Mouse (Mus musculus) heart, embryonic 11.5 days (tissue): ENCODE data around the gene Cdk13. TPM values are rescaled to one million over a fixed set of nuclear protein-coding genes. Genes with fewer than 3 reads are reported as not detected.

ENCODE experiments used
- ATAC-seq: fragments of 200-750 bp; cut with Nextera tagmentation; replicated peaks from 2 replicates; pipeline ENCODE4 v1.8.0; 2017; ENCODE audit warnings: moderate library complexity; ENCODE audit not compliant: insufficient number of reproducible peaks, low FRiP score, low TSS enrichment
- H3K27ac ChIP-seq: fragments of 300-500 bp; sonication (generic); 2 replicates; pipeline ENCODE4 v1.5.1; 2014; ENCODE audit warnings: mild to moderate bottlenecking, low read depth, low read length
- H3K27me3 ChIP-seq: fragments of 300-500 bp; sonication (generic); 2 replicates; pipeline ENCODE4 v1.6.1; 2014; ENCODE audit warnings: mild to moderate bottlenecking, low read length, mixed read lengths; ENCODE audit not compliant: control insufficient read depth, insufficient read depth
- H3K36me3 ChIP-seq: fragments of 300-500 bp; sonication (generic); 2 replicates; pipeline ENCODE4 v1.6.1; 2014; ENCODE audit warnings: mild to moderate bottlenecking, low read length, moderate library complexity, mixed read lengths; ENCODE audit not compliant: control insufficient read depth, insufficient read depth
- H3K4me1 ChIP-seq: fragments of 300-500 bp; sonication (generic); 2 replicates; pipeline ENCODE4 v1.6.1; 2014; ENCODE audit warnings: low read length; ENCODE audit not compliant: control insufficient read depth, insufficient read depth
- H3K4me2 ChIP-seq: fragments of 300-500 bp; sonication (generic); 2 replicates; pipeline ENCODE4 v1.6.1; 2014; ENCODE audit warnings: mild to moderate bottlenecking, moderate library complexity
- H3K4me3 ChIP-seq: fragments of 300-500 bp; sonication (generic); 2 replicates; pipeline ENCODE4 v1.5.1; 2014; ENCODE audit warnings: low read depth, low read length
- H3K9ac ChIP-seq: fragments of 300-500 bp; sonication (generic); 2 replicates; pipeline ENCODE4 v1.6.1; 2014; ENCODE audit warnings: mild to moderate bottlenecking, low read depth, low read length, moderate library complexity
- H3K9me3 ChIP-seq: fragments of 300-500 bp; sonication (generic); replicated peaks from 2 replicates; pipeline ENCODE4 v1.6.1; 2016; ENCODE audit warnings: low read length; ENCODE audit not compliant: control insufficient read depth
- WGBS: fragments of 180-500 bp; shearing (Covaris S2); extraction: QIAGEN DNeasy Blood & Tissue Kit; methylation state at CpG from one replicate; pipeline ENCODE4 v1.1.7; 2014; ENCODE audit not compliant: insufficient replicate concordance; 5-methylcytosine and 5-hydroxymethylcytosine counted together
- microRNA counts: library from miRNA; unstranded; fragments of <30 nt; microRNA quantifications from one replicate; lab custom pipeline; 2015
- microRNA-seq: library from miRNA; unstranded; fragments of <30 nt; microRNA quantifications from one replicate; pipeline ENCODE4, GENCODE M21; 2016; ENCODE audit warnings: borderline number of aligned reads
- polyA plus RNA-seq: library from polyadenylated mRNA; unstranded; fragments of >200 nt; fragmentation: Nextera tagmentation; extraction: Ambion mirVana; gene quantifications from 2 replicates; pipeline ENCODE4 v1.2.1, GENCODE M21; 2014

Cdk13 gene
- polyA plus RNA-seq, 1 experiment from 2014 or later = 18.0 TPM

DNA sequence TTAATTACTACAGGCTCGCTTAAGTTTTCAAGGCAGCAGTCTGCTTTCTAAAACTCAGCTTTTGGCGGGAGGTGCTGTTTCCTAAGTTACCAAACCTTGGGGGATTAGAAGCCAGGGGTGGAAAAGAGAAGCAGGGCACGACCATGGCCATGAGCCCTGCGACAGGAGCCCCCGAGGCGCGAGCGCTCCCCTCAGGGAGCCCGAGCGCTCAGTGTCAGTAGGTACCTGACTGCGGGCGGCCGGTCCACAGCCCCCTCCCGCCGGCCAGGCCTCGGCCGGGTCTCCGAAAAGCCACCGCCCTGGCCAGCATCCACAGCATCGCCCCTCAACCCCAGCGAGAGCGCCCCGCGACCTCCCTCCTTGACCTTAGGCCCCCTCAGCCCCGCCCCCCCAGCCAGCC is 110.5 kb downstream of the Cdk13 start:
- 1% methylated on average over 20 of the region's 25 CpGs for WGBS
- Histone ChIP-seq H3K36me3 (no peaks in the 10 kb centered on the region), H3K4me1 (no peaks in the 10 kb centered on the region), H3K27me3 (no peaks in the 10 kb centered on the region), H3K4me2 (peak overlapping the region; percentile 68), H3K9me3 (no peaks in the 10 kb centered on the region), H3K9ac (peak overlapping the region; percentile 87), H3K27ac (peak overlapping the region; percentile 78), H3K4me3 (peak overlapping the region; percentile 83)
- peak; percentile 69 for ATAC-seq

DNA sequence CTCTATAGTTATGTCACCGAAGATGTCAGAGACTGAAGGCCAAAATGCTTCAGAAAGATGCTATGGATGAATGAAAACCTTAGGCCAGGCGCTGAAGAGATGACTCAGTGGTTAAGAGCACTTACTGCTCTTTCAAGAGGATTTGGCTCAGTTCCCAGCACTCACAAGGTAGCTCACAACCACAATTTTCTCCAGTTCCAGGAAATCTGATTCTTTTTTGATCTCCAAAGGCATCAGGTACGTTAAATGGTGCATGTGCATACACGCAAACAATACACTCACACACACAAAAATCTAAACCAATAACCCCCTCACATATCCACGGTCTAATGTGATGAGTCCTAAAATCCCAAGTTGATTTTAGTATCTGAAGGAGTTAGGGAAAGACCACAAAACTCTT is 111.1 kb downstream of the Cdk13 start:
- no peak for ATAC-seq
- Histone ChIP-seq H3K4me1 (no peaks in the 10 kb centered on the region), H3K9ac (0 out of 2 replicates have a peak overlapping the region, but pooled peaks have one; percentile 16), H3K27ac (no peak overlapping the region), H3K4me3 (peak overlapping the region; percentile 83; the same call in 1 of the 2 replicates), H3K9me3 (no peaks in the 10 kb centered on the region), H3K27me3 (no peaks in the 10 kb centered on the region), H3K4me2 (peak overlapping the region; percentile 68), H3K36me3 (no peaks in the 10 kb centered on the region)
- 65% methylated on average over 5 of the region's 5 CpGs for WGBS

DNA sequence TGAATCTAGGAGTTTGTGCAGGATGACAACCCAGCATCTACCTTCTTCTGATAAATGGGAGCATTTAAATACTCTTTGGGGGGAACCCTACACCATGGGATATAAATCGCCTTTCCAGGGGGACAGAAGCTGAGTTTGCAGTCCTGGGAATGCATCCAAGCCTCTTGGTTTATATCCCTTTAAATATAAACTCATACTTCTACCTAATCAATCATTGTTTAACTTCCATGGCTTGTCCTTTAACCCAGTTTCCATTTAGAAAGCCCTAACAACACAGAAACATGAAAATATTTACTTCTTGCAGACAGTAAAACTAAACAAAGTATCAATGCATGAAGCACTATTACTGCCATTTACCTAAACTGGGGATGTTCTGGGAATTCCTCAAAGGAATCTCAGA is 113.5 kb downstream of the Cdk13 start:
- Histone ChIP-seq H3K4me3 (no peak overlapping the region), H3K27ac (no peak overlapping the region), H3K4me2 (no peak overlapping the region), H3K36me3 (no peaks in the 10 kb centered on the region), H3K27me3 (no peaks in the 10 kb centered on the region), H3K4me1 (no peaks in the 10 kb centered on the region), H3K9me3 (no peaks in the 10 kb centered on the region), H3K9ac (no peak overlapping the region)
- ATAC-seq = no peak
- WGBS = 54% methylated on average over 1 of the region's 1 CpGs

DNA sequence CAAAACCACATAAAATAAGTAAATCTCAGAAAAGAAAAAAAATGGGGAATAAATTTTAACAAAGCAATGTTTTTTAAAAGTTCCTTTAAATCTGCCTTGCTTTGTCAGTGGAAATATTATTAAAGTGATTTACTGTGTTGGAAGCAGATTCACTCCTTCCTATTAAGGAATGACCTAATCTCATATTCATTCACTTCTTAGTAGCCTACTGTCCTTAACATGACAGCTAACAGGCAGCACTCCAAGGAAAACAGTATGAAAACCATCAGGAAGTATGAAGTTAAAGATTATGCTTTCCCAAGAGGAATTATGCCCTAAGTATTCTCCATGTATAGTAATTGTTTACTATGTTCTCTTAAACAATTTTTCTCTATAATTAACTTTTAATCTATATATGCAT is 114.2 kb downstream of the Cdk13 start:
- H3K27ac ChIP-seq = no peak overlapping the region
- ATAC-seq = no peak
- H3K36me3 ChIP-seq = no peaks in the 10 kb centered on the region
- H3K9me3 ChIP-seq = no peaks in the 10 kb centered on the region
- no peak overlapping the region for H3K4me2 ChIP-seq
- H3K4me3 ChIP-seq = no peak overlapping the region
- H3K4me1 ChIP-seq = no peaks in the 10 kb centered on the region
- no peak overlapping the region for H3K9ac ChIP-seq
- H3K27me3 ChIP-seq = no peaks in the 10 kb centered on the region

DNA sequence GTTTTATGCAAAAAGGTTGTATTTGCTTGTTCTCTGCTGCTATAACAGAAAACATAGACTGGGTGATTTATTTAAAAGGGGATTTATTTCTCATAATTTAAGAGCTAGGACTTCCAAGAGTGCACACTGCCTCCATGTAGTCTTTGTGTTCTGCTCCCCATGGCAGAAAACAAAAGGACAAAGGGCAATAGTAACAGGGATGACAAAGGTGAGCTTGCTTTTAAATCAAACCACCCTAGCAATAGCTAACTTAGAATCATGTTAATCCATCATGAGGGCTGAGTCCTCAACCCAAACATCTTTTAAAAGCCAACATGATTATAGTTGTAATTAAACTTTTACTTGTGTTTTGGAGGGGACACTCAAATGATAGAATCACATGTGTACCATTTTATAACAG is 115.4 kb downstream of the Cdk13 start:
- no peaks in the 10 kb centered on the region for H3K9me3 ChIP-seq
- ATAC-seq = no peak
- H3K4me3 ChIP-seq = no peak overlapping the region
- no peak overlapping the region for H3K9ac ChIP-seq
- no peaks in the 10 kb centered on the region for H3K36me3 ChIP-seq
- H3K4me1 ChIP-seq = no peaks in the 10 kb centered on the region
- no peak overlapping the region for H3K27ac ChIP-seq
- H3K27me3 ChIP-seq = no peaks in the 10 kb centered on the region
- H3K4me2 ChIP-seq = no peak overlapping the region

DNA sequence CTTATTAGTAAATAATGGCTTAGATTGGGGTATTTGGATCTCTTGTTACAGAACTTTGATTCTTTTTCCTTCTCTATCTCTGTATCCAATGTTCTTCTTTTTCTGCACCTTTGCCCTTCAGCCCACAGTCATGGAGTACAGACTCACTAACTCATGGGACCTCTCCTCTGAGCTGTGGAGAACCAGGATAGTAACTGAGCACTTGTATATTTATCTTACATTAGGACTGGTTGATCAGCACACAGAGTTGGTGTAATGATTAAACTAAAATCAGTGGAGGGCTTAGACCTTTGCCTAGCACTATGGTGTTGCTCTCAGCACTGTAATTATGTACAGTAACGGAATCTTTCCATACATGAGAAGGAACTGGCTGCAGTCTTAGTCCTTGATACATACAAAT is 133.8 kb downstream of the Cdk13 start:
- Histone ChIP-seq H3K36me3 (no peaks in the 10 kb centered on the region), H3K27me3 (no peaks in the 10 kb centered on the region), H3K4me3 (no peak overlapping the region), H3K4me2 (no peak overlapping the region), H3K9me3 (no peaks in the 10 kb centered on the region), H3K4me1 (no peaks in the 10 kb centered on the region), H3K27ac (no peak overlapping the region), H3K9ac (no peak overlapping the region)
- WGBS = 53% methylated on average over 1 of the region's 1 CpGs
- no peak for ATAC-seq

DNA sequence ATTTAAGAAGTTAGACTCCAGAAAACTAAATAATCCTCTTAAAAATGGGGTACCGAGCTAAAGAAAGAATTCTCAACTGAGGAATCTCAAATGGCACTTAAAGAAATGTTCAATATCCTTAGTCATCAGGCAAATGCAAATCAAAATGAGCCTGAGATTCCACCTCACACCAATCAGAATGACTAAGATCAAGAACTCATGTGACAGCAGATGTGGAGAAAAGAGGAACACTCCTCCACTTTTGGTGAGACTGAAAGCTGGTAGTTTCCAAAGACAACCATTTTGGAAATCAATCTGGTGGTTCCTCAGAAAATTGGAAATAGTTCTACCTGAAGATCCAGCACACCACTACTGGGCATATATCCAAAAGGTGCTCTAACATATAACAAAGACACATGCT is 137.5 kb downstream of the Cdk13 start:
- Histone ChIP-seq H3K27me3 (no peaks in the 10 kb centered on the region), H3K9ac (no peak overlapping the region), H3K4me2 (no peak overlapping the region), H3K9me3 (no peaks in the 10 kb centered on the region), H3K4me3 (no peak overlapping the region), H3K4me1 (no peaks in the 10 kb centered on the region), H3K36me3 (no peaks in the 10 kb centered on the region), H3K27ac (no peak overlapping the region)
- WGBS = 67% methylated on average over 1 of the region's 1 CpGs
- ATAC-seq = no peak

MicroRNAs encoded within 50 kb of the gene (microRNA counts, 519-probe panel; counts per million panel counts)
- 32.2 counts per million for microRNA mmu-miR-466i (lab: Ali Mortazavi, UCI)

Small RNA genes within 50 kb of the gene (microRNA-seq; reads per million reads assigned to microRNA genes)
- gene Mir466i = not detected

Other genes starting within 250 kb of the Cdk13 start
- 32.1 and 32.4 TPM in 2 replicates for gene Mplkip, start 109.9 kb downstream of the Cdk13 start, polyA plus RNA-seq
- gene Sugct, start 109.5 kb downstream of the Cdk13 start, polyA plus RNA-seq = 3.6 and 4.0 TPM in 2 replicates
- 85.4 and 89.9 TPM in 2 replicates for gene Rala, start 139.1 kb upstream of the Cdk13 start, polyA plus RNA-seq
- gene Yae1d1, start 188.3 kb upstream of the Cdk13 start, polyA plus RNA-seq = 79.8 and 85.2 TPM in 2 replicates